Mouse (Mus musculus): ENCODE measurements around the gene Lrrc61. TPM values are rescaled to one million over a fixed set of nuclear protein-coding genes. Genes with fewer than 3 reads are reported as not detected.

Lrrc61 gene
- polyA plus RNA-seq, 1 experiment from 2014 or later = 13.5 TPM

DNA sequence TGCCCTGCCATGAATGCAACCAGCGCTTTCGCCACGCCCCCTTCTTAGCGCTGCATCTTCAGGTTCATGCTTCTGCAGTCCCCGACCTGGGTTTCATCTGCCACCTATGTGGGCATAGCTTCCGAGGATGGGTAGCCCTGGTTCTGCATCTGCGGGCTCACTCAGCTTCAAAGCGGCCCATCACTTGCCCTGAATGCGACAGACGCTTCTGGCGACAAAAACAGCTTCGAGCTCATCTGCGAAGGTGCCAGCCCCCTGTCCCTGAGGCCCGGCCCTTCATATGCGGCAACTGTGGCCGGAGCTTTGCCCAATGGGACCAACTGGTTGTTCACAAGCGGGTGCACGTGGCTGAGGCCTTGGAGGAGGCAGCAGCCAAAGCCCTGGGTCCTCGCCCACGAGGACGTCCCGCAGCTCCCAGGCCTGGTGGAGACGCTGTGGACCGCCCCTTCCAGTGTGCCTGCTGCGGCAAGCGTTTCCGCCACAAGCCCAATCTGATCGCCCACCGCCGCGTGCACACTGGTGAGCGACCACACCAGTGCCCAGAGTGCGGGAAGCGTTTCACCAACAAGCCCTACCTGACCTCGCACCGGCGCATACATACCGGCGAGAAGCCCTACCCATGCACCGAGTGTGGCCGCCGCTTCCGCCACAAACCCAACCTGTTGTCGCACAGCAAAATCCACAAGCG lies 42.1 kb downstream of the Lrrc61 start:
- no peak for ATAC-seq (ENCODE audit: insufficient number of reproducible peaks, insufficient read depth, low FRiP score, low TSS enrichment)
- no peak overlapping the region for H3K9ac ChIP-seq
- H3K4me3 ChIP-seq = no peak overlapping the region
- H3K4me2 ChIP-seq (replicated peaks) = no peak overlapping the region
- no peaks in the 10 kb centered on the region for H3K27me3 ChIP-seq
- H3K9me3 ChIP-seq = peaks cover 29% of the 10 kb centered on the region
- 96% methylated on average over 45 of the region's 45 CpGs for WGBS
- peaks cover 44% of the 10 kb centered on the region for H3K36me3 ChIP-seq
- no peak overlapping the region for H3K27ac ChIP-seq
- peaks cover 15% of the 10 kb centered on the region for H3K4me1 ChIP-seq

GRCm38 (mm10) chr6:48597233-48597625 lies 42.6 kb downstream of the Lrrc61 start:
- no peak for ATAC-seq (ENCODE audit: insufficient number of reproducible peaks, insufficient read depth, low FRiP score, low TSS enrichment)
- Histone ChIP-seq H3K4me1 (peaks cover 15% of the 10 kb centered on the region), H3K9me3 (peaks cover 29% of the 10 kb centered on the region), H3K9ac (no peak overlapping the region), H3K4me2 (replicated peaks) (no peak overlapping the region), H3K36me3 (peaks cover 44% of the 10 kb centered on the region), H3K4me3 (no peak overlapping the region), H3K27ac (no peak overlapping the region), H3K27me3 (no peaks in the 10 kb centered on the region)
- WGBS = 96% methylated on average over 27 of the region's 27 CpGs

- WGBS = 86% methylated on average over 1 of the region's 1 CpGs
- H3K27me3 ChIP-seq = no peaks in the 10 kb centered on the region
- peaks cover 47% of the 10 kb centered on the region for H3K36me3 ChIP-seq
- H3K9ac ChIP-seq = no peak overlapping the region
- H3K27ac ChIP-seq = no peak overlapping the region
- H3K4me3 ChIP-seq = no peak overlapping the region
- no peak for ATAC-seq (ENCODE audit: insufficient number of reproducible peaks, insufficient read depth, low FRiP score, low TSS enrichment)
- H3K9me3 ChIP-seq = peaks cover 29% of the 10 kb centered on the region
- no peak overlapping the region for H3K4me2 ChIP-seq (replicated peaks)
- peaks cover 5% of the 10 kb centered on the region; the same call in 1 of the 2 replicates for H3K4me1 ChIP-seq
These were observed 46.0 kb downstream of the Lrrc61 start for GRCm38 (mm10) chr6:48600594-48600993.

- Histone ChIP-seq H3K27ac (peak within 1 kb of the TSS; percentile 71), H3K4me2 (replicated peaks) (peak within 1 kb of the TSS; percentile 81), H3K4me1 (peaks cover 5% of the 10 kb centered on the region; the same call in 1 of the 2 replicates), H3K4me3 (peak within 1 kb of the TSS; percentile 60), H3K9ac (peak within 1 kb of the TSS; percentile 72), H3K9me3 (peaks cover 21% of the 10 kb centered on the region), H3K27me3 (no peaks in the 10 kb centered on the region), H3K36me3 (peaks cover 38% of the 10 kb centered on the region)
- ATAC-seq (ENCODE audit: insufficient number of reproducible peaks, insufficient read depth, low FRiP score, low TSS enrichment) = peak; percentile 98
- 6% methylated on average over 42 of the region's 42 CpGs for WGBS
These were observed 46.9 kb downstream of the Lrrc61 start, which contains the start of gene Zfp775 for GRCm38 (mm10) chr6:48601271-48602079. TSS of gene Zfp775 (plus strand) at chr6:48602063.

- peak overlapping the region; percentile 52 for H3K27ac ChIP-seq
- peak; percentile 73 for ATAC-seq (ENCODE audit: insufficient number of reproducible peaks, insufficient read depth, low FRiP score, low TSS enrichment)
- no peaks in the 10 kb centered on the region for H3K27me3 ChIP-seq
- peak overlapping the region; percentile 81 for H3K4me2 ChIP-seq (replicated peaks)
- H3K9ac ChIP-seq = peak overlapping the region; percentile 72
- H3K4me3 ChIP-seq = peak overlapping the region; percentile 60
- H3K9me3 ChIP-seq = peaks cover 14% of the 10 kb centered on the region
- WGBS = 4% methylated on average over 28 of the region's 28 CpGs
- H3K36me3 ChIP-seq = peaks cover 31% of the 10 kb centered on the region
- peaks cover 5% of the 10 kb centered on the region; the same call in 1 of the 2 replicates for H3K4me1 ChIP-seq
These were observed 47.6 kb downstream of the Lrrc61 start for GRCm38 (mm10) chr6:48602080-48602741.

DNA sequence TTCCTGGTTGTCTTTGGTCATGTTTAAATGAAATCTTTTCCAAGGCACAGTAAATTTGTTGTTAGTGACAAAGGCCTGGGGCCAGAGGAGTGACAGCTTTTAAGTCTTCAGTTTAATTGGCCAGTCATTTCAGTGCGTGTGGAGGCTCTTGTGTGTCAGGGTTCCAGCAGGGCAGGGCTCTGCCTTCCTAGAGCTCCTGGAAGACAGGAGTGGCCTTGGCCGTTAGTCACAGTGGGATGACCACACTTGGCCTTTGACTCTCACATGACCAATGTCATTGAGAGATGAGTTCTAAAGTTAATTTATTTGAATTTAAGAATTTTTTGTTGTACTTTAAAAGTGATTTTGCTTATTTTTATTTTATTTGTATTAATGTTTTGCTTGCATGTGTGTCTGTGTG lies 53.5 kb downstream of the Lrrc61 start:
- 0 out of 2 replicates have a peak, but pooled peaks cover 6% of the 10 kb centered on the region for H3K36me3 ChIP-seq
- H3K4me2 ChIP-seq (replicated peaks) = no peak overlapping the region
- H3K27me3 ChIP-seq = no peaks in the 10 kb centered on the region
- H3K27ac ChIP-seq = no peak overlapping the region
- no peak overlapping the region for H3K4me3 ChIP-seq
- no peaks in the 10 kb centered on the region for H3K4me1 ChIP-seq
- WGBS = 64% methylated on average over 2 of the region's 2 CpGs
- ATAC-seq (ENCODE audit: insufficient number of reproducible peaks, insufficient read depth, low FRiP score, low TSS enrichment) = no peak
- H3K9me3 ChIP-seq = no peaks in the 10 kb centered on the region
- H3K9ac ChIP-seq = no peak overlapping the region

GRCm38 (mm10) chr6:48609512-48609911 lies 54.9 kb downstream of the Lrrc61 start:
- Histone ChIP-seq H3K4me2 (replicated peaks) (no peak overlapping the region), H3K27ac (no peak overlapping the region), H3K27me3 (no peaks in the 10 kb centered on the region), H3K36me3 (peaks cover 16% of the 10 kb centered on the region), H3K9ac (no peak overlapping the region), H3K9me3 (no peaks in the 10 kb centered on the region), H3K4me3 (no peak overlapping the region), H3K4me1 (no peaks in the 10 kb centered on the region)
- ATAC-seq (ENCODE audit: insufficient number of reproducible peaks, insufficient read depth, low FRiP score, low TSS enrichment) = no peak
- 71% methylated on average over 7 of the region's 7 CpGs for WGBS

- H3K4me3 ChIP-seq = no peak overlapping the region
- no peaks in the 10 kb centered on the region for H3K27me3 ChIP-seq
- H3K4me2 ChIP-seq (replicated peaks) = no peak overlapping the region
- ATAC-seq (ENCODE audit: insufficient number of reproducible peaks, insufficient read depth, low FRiP score, low TSS enrichment) = no peak
- WGBS = 79% methylated on average over 3 of the region's 3 CpGs
- no peaks in the 10 kb centered on the region for H3K4me1 ChIP-seq
- no peak overlapping the region for H3K27ac ChIP-seq
- H3K9me3 ChIP-seq = no peaks in the 10 kb centered on the region
- peaks cover 12% of the 10 kb centered on the region for H3K36me3 ChIP-seq
- H3K9ac ChIP-seq = no peak overlapping the region
These were observed 56.1 kb downstream of the Lrrc61 start for GRCm38 (mm10) chr6:48610657-48611056.

DNA sequence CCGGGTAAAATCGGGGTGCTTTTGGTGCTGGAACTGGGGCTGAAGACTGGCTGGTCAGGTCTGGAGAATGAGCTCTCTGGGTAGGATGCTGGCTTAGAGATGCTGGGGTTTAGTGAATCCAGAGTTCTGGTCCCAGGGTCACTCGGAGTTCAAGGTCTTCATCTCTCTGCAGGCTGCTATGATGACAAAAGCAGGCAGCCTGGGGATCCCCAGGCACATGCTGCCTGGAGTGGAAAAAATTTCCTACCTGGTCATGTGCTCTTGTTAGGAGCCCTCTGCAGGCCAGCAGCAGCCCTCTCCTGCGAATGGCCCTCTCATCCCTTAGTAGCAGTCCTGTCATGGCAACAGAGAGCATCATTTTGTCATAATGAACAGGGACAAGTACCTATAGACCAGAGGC lies 58.9 kb downstream of the Lrrc61 start:
- Histone ChIP-seq H3K27me3 (no peaks in the 10 kb centered on the region), H3K9me3 (no peaks in the 10 kb centered on the region), H3K36me3 (peaks cover 14% of the 10 kb centered on the region), H3K9ac (no peak overlapping the region), H3K4me2 (replicated peaks) (no peak overlapping the region), H3K4me1 (no peaks in the 10 kb centered on the region), H3K4me3 (no peak overlapping the region), H3K27ac (no peak overlapping the region)
- no peak for ATAC-seq (ENCODE audit: insufficient number of reproducible peaks, insufficient read depth, low FRiP score, low TSS enrichment)
- WGBS = 90% methylated on average over 4 of the region's 4 CpGs

GRCm38 (mm10) chr6:48614756-48615155 lies 60.2 kb downstream of the Lrrc61 start:
- no peak for ATAC-seq (ENCODE audit: insufficient number of reproducible peaks, insufficient read depth, low FRiP score, low TSS enrichment)
- Histone ChIP-seq H3K4me3 (no peak overlapping the region), H3K36me3 (peaks cover 22% of the 10 kb centered on the region), H3K9me3 (no peaks in the 10 kb centered on the region), H3K4me1 (no peaks in the 10 kb centered on the region), H3K4me2 (replicated peaks) (no peak overlapping the region), H3K9ac (no peak overlapping the region), H3K27me3 (no peaks in the 10 kb centered on the region), H3K27ac (no peak overlapping the region)
- 89% methylated on average over 5 of the region's 5 CpGs for WGBS

- H3K9ac ChIP-seq = no peak overlapping the region
- ATAC-seq (ENCODE audit: insufficient number of reproducible peaks, insufficient read depth, low FRiP score, low TSS enrichment) = no peak
These were observed 65.4 kb downstream of the Lrrc61 start for GRCm38 (mm10) chr6:48620031-48620430.

More at GRCm38 (mm10) chr6:48620031-48620430, 65.4 kb downstream of the Lrrc61 start:
- H3K27me3 ChIP-seq = no peaks in the 10 kb centered on the region
- peaks cover 31% of the 10 kb centered on the region for H3K36me3 ChIP-seq
- whole genome bisulfite sequencing = 94% methylated on average over 30 of the region's 30 CpGs
- no peak overlapping the region for H3K4me3 ChIP-seq
- no peaks in the 10 kb centered on the region for H3K4me1 ChIP-seq
- H3K9me3 ChIP-seq = no peaks in the 10 kb centered on the region
- no peak overlapping the region for H3K27ac ChIP-seq
- H3K4me2 ChIP-seq (replicated peaks) = no peak overlapping the region

Data from embryonic facial prominence, embryonic 12.5 days (tissue).